Mouse (Mus musculus) layer of hippocampus, postnatal 25 days (tissue): ENCODE measurements around the gene Pard3. TPM values are rescaled to one million over a fixed set of nuclear protein-coding genes. Genes with fewer than 3 reads are reported as not detected.

Source experiments
- DNase-seq, 2 experiments: peaks; one replicate each; pipeline ENCODE4 v3.0.0; 2022; ENCODE audit warnings: mixed read lengths in 2 of 2, low spot score in 1 of 2; ENCODE audit errors: extremely low spot score in 1 of 2
- total RNA-seq, 2 experiments: library from RNA; stranded (reverse); gene quantifications; 2 replicates each; pipeline ENCODE4 v1.2.3; 2021

Gene Pard3
- total RNA-seq, 2 experiments from 2014 or later = 21.8 to 22.7 TPM

- DNase-seq = no peak
Measured at GRCm38 (mm10) chr8:127450954-127451668, 387.4 kb downstream of the Pard3 start.

GRCm38 (mm10) chr8:127452364-127452763 is 388.7 kb downstream of the Pard3 start:
- no peak for DNase-seq

GRCm38 (mm10) chr8:127457901-127458300 is 394.2 kb downstream of the Pard3 start:
- no peak for DNase-seq

- DNase-seq = no peak
Measured at GRCm38 (mm10) chr8:127461173-127461572, 397.5 kb downstream of the Pard3 start.

- DNase-seq = no peak
Measured at GRCm38 (mm10) chr8:127462378-127462935, 398.8 kb downstream of the Pard3 start.

GRCm38 (mm10) chr8:127464300-127464699 is 400.6 kb downstream of the Pard3 start:
- DNase-seq = no peak

GRCm38 (mm10) chr8:127472204-127472603 is 408.5 kb downstream of the Pard3 start:
- no peak for DNase-seq

- no peak for DNase-seq
Measured at GRCm38 (mm10) chr8:127480003-127480402, 416.3 kb downstream of the Pard3 start.

- DNase-seq = no peak
Measured at GRCm38 (mm10) chr8:127485618-127486017, 421.9 kb downstream of the Pard3 start.

GRCm38 (mm10) chr8:127491963-127492362 is 428.3 kb downstream of the Pard3 start:
- no peak for DNase-seq

- DNase-seq = no peak
Measured at GRCm38 (mm10) chr8:127495226-127495780, 431.6 kb downstream of the Pard3 start.

GRCm38 (mm10) chr8:127498997-127499719 is 435.5 kb downstream of the Pard3 start:
- no peak for DNase-seq

GRCm38 (mm10) chr8:127499720-127500114 is 436.0 kb downstream of the Pard3 start:
- DNase-seq = no peak

GRCm38 (mm10) chr8:127500206-127500605 is 436.5 kb downstream of the Pard3 start:
- no peak for DNase-seq

GRCm38 (mm10) chr8:127501756-127502155 is 438.1 kb downstream of the Pard3 start:
- DNase-seq = no peak

GRCm38 (mm10) chr8:127505286-127505685 is 441.6 kb downstream of the Pard3 start:
- DNase-seq = no peak

GRCm38 (mm10) chr8:127506336-127506735 is 442.6 kb downstream of the Pard3 start:
- DNase-seq = no peak

- DNase-seq = no peak
Measured at GRCm38 (mm10) chr8:127511341-127511740, 447.6 kb downstream of the Pard3 start.

- DNase-seq = no peak
Measured at GRCm38 (mm10) chr8:127512001-127512573, 448.4 kb downstream of the Pard3 start.

- no peak for DNase-seq
Measured at GRCm38 (mm10) chr8:127512580-127512979, 448.9 kb downstream of the Pard3 start.
